Mouse (Mus musculus) kidney, adult 8-10 months (tissue): ENCODE data around the gene Atp2a3.

ENCODE experiments used
- DNase-seq, 2 experiments: peaks; one replicate each; pipeline ENCODE4 v3.0.0; 2022

Gene Atp2a3

DNA sequence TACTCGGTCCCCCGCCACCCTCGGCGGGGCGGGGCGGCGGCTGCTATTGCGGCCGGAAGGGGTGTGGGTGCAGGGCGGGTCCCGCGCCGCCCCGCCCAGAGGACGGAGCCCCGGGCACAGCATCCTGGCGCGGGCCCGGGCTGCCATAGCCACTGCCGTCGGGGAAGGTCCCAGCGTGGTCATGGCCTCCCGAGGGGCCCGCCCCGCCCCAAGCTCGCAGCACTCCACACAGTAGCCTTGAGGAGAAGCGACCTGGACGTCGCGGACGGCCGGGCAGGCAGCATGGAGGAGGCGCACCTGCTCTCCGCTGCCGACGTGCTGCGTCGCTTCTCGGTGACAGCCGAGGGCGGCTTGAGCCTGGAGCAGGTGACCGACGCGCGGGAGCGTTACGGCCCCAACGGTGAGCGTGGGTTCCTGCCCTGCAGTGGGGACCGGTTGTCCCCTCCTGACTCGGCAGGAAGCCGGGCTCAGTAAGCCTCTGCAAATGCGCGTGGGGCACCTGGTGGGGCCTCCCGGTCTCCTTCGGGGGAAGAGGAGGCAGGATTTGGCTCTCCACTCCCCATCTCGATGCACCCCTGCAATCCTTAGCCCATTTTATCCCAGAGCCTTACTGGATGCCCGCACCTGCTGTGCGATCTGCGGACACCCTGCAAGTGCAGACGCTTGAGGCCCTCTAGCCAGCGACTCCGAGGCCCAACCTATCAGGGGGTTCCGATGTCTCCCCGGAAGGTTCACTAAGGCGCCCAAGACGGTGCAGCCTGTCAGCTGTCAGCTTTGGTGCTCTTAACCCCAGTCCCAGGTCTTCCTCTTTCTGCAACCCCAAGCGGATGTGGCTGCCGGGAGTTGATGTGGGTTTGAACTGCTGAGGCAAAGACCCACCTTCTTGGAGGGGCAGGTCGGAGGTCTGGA, at the start of gene Atp2a3:
Gene Atp2a3 (plus strand): TSS at position 98 of the 909 bp plus-strand sequence.
- DNase-seq, result no peak

DNA sequence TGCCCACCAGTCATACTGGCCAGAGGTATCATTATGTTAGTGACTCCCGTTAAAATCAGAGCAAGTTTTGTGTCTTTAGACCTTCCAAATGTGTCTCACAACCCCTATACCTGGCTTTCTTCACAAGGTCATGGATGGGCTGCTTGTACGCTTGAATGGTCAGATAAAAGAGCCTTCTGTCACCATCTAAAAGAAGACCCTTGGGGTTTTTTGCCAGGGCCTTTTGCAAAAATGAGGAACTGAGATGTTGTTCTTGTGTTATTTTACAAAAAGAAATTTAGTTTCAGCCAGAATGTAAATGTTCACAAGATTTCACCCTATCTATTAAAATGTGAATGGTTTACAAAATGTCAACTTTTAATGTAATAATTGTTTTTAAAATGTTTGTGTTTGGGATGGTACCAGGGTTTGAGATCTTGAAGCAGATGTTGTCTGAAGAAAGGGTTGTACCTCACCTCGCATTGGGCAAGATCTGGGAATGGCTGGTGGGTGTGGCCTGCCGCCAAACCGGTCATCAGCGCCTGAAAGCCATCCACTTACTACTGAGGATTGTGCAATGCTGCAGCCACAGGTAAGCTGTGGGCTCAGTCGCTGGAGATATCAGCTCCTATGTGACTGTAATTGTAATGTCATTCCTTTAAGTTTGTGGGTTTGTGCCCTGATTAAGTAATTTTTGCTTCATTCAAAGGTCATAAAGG, 43.5 kb upstream of the Atp2a3 start:
- no peak for DNase-seq

DNA sequence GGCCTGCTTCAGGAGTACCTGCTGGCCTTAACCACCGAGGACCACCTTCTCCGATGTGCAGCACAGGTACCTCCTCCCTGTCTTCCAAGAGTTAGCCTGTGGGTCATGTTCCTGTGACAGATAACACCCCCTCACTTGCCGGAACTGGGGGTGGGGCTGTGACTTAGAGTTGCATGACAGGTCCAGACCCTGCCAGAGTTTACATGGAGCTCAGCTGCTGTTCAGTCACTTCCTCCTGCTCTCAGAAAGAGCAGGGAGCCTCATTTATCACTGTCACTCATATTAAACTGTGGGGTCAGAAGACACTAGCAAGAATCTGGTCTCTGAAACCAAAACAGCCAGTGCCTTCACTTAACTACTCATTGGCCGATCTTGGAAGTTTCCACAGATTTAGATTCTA, 37.9 kb upstream of the Atp2a3 start:
- peak in 1 of 2 experiments; percentile 25 for DNase-seq

DNA sequence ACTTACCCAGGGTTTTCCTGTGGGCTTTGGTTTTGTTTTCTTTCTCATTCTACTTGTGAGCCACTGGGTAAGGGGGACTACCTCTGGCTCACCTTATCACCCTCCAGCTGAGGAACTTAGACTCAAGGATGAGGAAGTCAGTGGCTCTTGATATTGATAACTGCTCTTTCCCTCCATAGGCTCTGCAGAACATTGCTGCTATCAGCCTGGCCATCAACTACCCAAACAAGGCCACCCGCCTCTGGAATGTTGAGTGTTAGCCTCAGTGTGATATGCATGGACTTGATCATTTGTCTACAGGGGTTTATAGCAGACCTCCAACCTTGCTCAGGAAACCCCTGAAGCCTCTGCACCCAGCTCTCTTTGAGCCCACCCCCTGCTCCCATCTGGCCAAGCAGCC, 36.5 kb upstream of the Atp2a3 start:
- DNase-seq, result no peak

DNA sequence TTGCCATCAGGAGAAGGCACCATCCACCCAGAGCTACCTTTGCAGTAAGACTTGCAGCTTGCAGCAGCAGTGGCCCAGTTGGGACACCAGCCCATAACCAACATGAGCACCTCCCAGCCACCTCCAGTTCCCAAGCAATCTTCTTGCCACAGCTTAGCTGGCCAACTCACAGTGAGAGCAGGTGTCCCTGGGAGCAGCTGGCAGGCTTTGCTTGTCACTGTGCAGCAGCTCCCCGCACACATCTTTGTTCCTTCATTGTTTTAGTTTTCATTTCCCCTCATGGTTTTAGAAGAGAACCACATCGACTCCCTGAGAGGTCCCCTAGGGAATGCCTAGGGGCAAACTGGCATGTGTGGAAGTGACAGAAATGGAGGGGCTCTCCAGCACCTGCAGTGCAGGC, 35.9 kb upstream of the Atp2a3 start:
- no peak for DNase-seq

DNA sequence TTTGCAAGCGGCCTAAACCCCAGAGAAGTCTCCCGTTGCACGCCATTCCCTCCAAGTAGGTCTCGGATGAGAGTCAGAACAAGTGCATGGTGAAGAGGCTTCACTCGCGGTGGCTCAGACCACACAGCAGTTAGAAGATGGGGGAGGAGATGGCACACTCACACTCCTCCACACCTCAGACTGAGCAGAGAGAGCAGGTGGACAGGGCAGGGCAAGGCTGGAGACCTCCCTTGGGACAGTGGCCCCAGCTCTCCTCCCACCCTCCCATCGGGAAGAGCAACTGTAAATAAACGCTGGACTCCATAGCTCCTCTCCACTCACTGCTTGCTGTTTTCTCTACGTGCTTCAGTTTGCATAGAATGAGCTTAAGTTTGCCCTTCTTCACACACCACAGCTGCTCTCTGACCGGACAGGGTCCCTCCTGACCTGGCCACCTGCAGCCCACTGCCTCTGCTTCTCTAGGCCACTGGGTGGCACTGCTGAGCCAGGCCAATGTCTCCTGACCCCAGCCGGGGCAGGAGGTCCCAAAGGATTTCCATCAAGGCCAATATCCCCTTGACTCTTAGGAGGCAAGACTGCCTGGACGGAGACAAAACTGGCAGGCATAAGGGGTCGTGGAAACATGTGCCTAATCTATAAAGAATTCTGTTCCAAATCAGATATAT, 34.6 kb upstream of the Atp2a3 start:
- peak; percentile 29 to 72 for DNase-seq

DNA sequence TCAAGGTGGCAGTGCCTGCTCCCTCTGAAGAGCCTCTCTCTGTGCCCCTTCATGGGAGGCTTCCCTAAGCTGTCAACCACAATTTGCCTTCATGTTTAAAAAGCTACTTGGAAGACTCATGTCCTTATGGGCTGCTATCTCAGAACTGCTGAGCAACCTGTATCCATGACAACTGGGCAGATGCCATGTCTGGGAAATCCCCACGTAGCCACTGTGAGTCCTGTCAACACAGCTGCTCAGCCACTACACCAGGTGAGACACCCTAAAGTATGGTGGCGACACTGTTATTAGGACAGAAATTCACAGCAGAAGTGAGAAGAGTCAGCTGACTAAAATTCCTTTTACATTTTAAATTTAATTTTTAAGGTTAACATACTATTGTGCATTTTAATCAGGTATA, 32.5 kb upstream of the Atp2a3 start:
- DNase-seq, result no peak

DNA sequence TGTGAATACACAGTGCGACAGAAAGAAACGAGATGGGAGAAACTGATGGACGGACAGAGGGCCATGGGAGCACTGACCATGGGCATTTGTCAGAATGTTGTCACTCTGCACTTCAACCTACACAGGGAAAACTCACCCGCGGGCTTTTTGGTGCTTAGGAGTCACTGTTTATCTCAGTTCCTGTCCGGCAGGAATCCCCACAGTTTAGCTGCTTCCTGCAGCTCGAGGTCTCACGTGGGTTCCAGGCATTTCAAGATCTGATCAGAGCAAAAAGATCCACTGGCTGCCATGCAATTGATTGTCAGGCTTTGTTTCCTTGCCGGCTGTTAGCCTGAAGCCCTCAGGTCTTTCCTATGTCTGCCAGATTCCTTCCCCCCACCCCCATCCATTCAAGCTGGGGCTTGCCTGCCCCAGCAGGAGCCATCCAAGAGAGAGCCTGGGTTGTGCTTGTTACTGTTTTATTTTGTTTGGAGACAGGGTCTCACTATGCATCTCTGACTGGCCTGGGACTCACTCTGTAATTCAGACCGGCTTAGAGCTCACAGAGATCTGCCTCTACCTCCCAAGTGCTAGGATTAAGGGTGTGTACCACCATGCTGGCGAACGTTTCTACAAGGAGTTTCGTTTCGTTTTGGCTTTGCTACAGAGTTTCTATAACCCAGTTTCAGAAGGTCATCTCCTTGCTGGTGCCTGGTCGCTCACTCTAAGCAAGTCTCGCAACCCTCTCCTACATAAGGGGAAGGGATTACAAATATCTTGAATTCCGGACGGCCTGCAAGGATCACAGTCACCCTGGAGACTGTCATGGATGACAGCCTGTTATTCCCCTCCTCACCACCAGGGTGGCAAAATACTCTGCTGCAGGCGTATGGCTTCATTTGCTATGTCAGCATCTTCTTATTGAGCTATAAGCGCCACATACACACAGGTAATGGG, 20.5 kb upstream of the Atp2a3 start:
- peak; percentile 24 to 45 for DNase-seq

DNA sequence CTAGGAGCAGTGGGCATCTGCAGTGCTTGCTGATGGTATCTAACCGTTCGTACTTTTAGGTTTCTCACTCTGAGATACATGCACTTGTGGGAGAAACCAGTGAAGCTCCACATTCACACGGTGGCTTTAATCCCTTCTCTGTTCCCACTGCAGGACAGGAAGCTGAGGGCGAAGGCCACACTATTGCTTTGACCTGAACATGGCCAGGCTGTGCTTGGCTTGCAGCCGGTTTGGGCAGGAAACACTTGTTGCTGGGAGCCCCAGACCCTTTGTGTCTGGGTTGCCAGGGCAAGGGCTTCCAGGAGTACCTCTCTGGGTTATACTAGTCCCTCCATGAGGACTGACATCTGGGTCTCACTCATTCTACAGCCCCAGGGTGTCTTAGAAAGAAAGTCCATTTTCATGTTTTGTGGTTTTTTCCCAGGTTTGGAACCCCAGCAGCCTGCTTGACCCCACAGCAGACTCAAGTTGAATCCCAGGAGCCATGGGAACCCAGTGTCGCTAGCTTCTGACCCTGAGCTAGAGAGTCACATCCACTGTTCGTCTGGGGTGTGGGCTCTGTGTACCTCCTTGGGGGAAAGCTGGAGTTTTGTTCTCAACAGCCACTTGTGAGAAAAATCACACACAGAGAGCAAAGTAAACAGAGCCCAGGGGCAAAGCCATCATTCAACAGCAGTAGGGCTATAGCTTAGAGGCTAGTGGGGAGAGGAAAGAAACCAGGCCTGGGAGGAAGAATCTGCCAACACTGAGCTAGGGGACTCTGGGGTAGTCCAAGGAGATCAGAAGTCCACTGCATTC, 15.8 kb upstream of the Atp2a3 start:
- DNase-seq, result peak; percentile 23 to 40

DNA sequence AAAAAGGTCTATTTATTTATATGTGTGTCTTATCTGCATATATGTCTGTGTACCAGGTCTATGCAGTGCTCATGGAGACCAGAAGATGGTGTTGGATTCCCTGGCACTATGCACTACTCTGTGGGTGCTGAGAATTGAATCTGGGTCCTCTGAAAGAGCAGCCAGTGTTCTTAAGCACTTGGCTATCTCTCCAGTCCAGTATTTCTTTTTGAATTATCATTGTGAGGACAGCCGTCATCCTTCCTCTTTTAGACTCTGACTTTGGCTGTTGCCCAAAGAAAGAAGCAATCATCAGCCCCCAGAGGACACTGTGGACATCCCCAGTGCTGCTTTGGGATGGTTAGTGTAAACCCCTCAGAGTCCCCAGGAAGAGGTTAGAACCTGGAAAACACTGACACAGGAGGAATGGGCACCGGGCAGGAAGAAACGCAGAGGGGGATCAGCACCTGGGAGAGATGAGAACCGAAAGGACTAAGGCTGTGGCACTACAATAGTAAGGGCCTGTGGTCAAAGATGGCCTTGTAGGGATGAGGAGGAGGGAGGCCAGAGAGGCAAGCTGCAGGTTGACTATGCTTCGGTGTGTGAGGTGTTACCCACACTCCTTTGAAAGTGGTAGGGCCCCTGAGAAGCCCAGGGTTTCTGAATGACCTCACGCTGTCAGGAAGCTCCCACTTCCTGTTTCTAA, 15.0 kb upstream of the Atp2a3 start:
- peak in 1 of 2 experiments; percentile 22 for DNase-seq

DNA sequence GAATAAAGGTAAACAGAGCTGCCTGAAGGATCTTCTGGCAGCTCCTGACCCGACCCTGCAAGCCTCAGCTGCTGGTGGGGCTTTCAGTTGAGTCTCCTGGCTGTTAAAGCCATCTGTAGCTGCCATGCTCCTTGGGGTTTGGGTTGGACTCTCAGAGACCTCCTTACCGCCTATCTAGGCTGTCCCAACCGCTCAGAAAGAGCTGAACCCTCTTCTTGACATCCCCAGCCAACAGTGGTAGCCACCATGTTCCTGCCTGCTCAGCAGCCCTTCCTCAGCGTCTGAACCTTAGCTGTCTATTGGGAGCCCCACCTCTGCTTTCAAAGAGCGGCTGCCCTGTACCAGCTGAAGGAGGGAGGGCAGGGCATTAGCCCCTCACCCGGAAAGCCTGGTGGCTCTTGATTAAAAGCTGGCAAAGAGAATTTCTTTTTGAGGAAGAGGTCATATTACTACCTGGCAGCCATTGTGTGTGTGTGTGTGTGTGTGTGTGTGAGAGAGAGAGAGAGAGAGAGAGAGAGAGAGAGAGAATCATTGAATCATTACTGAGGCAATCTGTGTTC, 14.3 kb upstream of the Atp2a3 start:
- no peak for DNase-seq

DNA sequence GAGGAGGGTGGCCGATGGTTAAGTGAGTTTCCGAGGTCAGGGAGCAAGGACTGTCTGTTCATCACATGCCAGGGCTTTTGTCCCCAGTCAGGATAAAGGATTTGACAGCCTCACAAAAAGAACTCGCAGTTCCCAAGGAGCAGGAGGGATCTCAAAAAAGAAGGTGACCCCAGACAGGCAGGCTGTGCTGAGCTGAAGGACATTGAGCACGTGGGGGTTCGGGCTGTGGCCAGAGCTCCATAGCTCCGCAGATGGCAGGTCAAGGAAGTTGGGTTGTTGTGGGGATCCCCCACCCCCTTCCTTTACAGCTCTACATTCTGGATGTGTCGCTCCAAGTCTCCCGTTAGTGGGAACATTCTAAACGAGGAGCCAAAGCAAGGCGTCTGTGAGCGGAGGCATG, 13.1 kb upstream of the Atp2a3 start:
- no peak for DNase-seq

DNA sequence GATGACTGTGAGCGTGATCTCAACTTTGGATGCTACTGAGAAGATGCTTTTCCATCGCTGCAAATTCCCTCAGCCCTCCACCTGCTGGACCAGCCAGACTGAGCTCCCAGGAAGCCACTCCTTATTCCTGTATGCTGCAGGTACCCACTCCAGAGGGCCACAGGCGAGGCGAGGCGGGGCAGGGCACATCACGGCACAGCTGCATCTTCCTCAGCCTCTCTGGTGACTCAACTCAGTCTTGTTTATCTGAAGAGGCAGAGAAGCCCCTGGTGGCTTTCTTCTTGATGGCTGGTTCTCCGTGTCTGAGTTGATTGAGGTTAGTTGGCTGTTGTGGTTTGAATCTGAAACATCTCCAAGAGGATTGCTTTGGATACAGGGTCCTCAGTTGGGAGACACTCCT, 12.7 kb upstream of the Atp2a3 start:
- no peak for DNase-seq

DNA sequence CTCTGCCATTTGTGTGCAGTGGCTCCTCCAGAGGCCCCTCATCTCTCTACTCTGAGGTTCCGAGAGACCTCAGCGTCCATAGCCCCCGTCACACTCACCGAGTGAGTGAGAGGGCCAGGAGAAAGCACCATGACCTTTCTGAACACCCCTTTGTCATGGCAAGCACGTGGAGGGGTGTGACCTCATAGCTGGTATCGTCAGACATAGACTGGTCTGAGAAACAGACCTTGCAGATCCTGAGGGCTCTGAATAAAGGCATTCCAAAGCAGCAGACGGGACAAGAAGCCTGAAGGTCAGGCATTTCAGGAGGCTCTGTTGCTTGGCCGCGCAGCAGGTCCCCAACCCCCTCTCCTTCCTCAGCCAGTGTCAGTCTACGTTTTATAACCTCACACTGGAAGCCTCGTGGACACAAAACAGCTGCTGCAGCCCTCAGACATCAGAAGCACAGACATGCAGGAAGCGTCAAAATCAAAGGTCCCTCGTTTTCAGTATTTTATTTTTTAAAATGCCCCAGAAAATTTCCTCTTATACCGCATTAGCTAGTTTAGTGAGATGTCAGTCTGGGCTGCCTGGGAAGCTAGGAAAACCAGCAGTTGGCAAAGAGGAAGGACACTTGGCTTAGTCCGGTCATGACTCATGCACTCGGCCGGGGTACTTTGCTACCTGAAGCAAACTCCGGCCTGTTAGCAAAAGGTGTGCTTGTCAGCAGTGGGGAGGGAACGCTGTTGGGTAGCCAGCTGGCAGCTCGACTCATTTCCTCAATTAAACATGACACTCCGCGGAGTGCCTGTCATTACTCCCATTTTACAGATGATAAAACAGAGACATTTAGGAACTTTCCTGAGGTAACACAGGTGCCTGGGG, 9.6 kb upstream of the Atp2a3 start:
- peak; percentile 25 to 39 for DNase-seq

DNA sequence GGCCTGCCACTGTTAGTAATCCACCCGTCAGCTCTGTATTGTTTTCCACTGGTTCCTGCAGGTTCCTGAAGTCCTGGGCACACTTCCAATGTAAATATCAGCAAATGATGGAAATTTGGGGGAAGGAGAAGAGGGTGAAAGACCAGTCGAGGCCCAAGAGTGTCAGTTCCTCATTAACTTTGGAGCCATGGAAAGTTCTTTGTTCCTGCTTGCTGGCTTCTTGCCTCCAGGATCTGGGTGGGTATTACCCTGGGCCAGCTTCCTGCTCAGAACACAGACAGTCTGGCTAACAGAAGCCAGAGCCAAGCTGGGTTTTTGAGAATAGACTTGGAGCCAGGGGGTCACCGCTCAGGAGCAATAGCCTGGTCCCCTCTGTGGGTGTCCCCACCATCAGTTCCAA, 8.7 kb upstream of the Atp2a3 start:
- DNase-seq, result peak; percentile 52 to 61

DNA sequence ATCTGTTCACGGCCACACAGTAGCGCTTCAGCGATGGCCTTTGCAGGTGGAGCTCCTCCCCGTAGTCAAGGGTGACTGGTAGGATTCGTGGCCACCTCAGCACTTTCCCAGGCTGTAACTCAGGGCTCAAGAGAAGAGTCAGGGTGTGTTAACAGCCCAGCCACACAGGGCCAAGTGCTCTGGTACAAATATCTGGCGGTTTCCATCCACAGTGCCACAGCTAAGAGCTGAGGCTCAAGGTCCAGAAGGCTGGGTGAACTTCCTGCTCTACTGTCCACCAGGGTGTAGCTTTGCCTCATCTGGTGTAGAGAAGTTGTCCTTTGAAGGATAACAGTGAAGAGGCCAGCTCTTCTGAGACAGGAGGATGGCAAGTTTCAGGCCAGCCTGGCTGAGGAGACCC, 8.3 kb upstream of the Atp2a3 start:
- DNase-seq, result peak in 1 of 2 experiments; percentile 19

DNA sequence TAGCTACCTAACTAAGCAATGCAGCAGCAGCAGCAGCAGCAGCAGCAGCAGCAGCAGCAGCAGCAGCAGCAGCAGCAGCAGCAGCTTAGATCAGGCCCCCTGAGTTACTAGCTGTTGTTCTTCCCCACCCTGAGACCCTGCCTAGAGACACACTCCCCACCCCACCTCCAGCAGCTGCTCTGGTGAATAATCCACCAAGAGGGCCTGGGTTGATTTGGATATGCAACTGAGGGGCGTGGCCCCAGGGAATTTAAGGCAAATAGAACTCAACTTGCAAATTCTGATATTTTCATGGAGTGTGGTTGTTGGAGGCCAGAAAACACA, 7.9 kb upstream of the Atp2a3 start:
- no peak for DNase-seq

DNA sequence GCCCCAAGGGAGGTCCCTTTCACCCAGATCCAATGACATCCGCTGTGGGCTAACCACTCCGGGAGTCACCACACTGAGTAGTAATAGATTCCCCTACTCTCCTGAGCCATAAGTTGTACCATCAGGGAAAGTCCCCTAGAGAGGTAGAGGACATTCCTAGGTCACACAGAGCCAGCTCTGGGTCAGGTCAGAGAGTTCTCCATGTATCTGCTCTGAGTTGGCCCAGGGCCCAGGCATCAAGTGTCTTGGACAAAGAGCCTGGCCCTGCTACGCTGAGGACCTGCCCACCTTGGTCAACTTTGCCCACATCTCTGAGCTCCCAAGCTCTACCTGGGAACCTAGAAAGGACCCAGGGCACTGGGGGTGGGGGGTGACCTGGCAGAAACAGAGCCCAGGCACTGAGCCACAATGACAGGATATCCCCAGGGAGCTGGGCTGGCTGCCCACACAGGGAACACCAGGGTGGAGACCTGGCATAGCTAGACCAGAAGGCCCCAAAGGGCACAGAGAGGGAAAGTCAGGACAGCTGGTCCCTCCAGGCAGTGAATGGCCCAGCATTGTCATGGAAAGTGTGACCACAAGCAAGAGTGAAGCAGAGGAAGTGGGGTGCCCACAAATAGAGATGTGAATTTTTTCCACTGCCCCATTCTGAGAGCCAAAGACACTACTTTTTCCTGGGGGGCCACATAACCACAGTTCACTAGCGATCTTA, 7.4 kb upstream of the Atp2a3 start:
- peak; percentile 77 to 81 for DNase-seq

DNA sequence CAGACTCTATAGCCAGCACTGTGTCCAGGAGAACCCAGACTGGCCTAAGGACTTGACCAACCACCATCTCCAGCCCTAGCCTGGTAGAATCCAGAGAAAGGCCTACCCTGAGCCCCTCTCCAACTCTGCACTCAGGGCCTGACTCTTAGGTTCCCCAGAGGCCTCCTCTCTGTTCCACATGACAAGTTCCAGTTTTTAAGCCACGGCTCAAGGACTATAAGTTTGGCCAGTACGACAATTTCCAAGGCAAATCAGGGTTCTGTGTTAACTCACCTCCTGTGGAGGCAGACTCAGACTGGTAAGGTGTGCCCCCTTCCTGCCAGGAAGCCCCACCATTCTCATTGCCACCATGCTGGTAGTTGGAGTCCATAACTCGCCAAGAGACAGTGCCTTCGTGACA, 6.8 kb upstream of the Atp2a3 start:
- no peak for DNase-seq
